Mouse (Mus musculus): ENCODE data around the gene Arhgap45. TPM values are rescaled to one million over a fixed set of nuclear protein-coding genes. Genes with fewer than 3 reads are reported as not detected.

The Arhgap45 gene
- under 1 TPM; 0.58 to 0.84 TPM for polyA plus RNA-seq (2012; fragmentation: generic; extraction: Trizol)

DNA sequence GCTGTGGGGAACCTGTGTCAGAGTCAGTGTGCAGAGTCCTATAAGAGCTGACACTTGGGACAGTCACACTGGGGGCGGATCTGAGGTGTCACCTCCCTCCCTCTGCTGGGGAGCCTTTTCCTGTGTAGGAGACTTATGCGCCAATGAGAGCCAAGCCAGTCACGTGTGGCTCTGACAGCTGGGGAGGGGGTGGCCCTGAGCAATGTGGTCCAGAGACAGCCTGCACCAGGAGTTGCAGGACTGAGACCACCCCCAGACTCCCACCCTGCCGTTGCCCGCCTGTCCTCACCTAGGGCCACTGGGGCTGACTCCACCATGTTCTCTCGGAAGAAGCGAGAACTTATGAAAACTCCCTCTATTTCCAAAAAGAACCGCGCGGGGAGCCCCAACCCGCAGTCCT is at the start of gene Arhgap45:
Gene Arhgap45 (plus strand): TSS at position 143 of the 400 bp plus-strand sequence.

DNA sequence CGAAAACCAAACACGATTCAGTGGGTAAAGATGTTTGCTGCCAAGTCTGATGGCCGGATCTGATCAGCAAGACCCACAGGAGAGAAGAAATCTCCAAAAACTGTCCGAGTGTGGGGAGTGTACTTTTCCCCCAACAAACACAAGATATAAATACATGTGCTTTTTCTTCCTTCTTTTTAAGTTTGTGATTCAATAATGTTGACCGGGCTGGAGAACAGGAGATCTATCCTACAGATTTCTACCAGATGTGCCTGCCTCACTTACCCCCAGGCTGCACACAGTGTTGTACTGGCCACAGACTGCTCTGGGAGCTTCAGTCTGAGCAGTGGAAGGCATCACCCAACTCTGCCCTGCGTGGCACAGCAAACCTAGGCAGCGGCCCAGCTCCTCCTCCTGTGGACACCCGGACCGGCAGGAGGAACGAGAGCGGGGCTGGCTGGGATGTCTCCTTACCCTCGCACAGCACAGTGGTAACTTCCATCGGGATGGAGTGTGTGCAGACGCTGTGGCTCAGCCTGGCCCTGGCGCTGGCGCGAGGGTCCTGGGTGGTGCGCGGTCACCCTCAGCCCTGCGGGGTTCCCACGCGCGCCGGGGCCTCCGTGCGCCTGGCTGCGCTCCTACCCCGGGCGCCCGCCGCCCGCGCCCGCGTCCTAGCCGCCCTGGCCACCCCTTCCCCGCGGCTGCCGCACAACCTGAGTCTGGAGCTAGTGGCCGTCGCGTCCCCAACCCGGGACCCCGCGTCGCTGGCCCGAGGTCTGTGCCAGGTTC is 45.9 kb upstream of the Arhgap45 start, which contains the start of gene Grin3b:
Gene Grin3b (plus strand): TSS at position 301 of the 768 bp plus-strand sequence.

DNA sequence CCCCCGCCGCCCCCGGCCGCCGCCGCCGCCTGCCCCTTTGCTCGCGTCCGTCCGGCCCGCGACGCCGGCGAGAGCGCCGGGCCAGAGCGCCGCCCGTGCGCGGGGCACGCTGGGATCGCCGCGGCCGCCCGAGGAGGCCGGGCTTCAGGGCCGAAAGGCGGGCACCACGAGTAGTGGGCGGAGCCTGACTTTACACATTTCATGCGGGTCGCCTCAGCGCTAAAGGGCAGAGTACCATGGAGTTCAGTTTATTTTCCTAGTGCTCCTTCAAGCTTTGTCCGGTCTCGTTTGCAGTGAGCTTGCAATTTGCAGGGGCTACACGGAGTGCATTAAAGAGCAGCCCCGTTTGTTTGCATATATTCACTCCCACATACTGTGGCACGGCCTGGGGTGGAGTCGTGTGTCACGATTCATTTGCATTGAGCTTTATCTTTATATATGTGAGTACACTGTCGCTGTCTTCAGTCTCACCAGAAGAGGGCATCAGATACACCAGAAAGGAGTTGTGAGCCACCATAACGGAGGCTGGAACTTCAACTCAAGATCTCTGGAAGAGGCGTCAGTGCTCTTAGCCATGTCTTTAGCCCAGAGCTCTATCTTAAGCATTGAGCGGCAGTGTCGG is 32.1 kb upstream of the Arhgap45 start, which contains the start of gene Tmem259:
Gene Tmem259 (minus strand): TSS at position 136 of the 622 bp plus-strand sequence.

DNA sequence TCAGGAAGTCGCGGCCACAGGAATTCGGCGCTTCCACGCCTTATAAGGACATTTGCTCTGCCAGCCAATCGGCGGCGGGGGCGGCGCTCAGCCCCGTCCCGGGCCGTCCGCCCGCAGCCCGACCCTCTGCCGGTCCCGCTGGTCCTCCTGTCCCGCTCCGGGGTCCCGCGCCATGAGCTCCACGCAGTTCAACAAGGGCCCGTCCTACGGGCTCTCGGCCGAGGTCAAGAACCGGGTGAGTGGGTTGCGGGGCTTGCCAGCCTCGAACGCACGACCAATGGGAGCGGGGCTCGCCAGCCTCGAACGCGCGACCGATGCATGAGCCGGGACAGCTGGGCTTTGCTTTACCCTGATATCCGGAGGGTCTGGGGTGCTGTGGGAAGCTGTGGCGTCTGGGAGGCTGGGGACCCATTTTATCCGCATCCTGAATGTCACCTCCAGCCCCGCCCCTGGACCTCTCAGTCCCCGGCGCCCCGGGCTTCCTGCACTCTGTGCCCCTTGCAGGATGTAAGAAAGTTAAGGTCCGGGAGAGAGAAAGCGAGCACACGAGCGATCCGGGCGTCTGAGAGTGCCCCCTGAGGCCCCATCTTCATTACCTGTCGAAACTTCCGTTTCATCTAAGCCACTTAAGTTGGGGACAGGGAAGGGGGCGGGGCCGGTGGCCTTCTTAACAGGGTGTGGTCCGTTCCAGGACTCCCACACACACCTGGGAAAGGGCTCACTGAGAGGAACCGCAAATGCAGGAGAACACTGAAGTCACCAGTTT is 27.8 kb upstream of the Arhgap45 start, which contains the start of gene Cnn2:
Gene Cnn2 (plus strand): TSS at position 79 of the 766 bp plus-strand sequence.

DNA sequence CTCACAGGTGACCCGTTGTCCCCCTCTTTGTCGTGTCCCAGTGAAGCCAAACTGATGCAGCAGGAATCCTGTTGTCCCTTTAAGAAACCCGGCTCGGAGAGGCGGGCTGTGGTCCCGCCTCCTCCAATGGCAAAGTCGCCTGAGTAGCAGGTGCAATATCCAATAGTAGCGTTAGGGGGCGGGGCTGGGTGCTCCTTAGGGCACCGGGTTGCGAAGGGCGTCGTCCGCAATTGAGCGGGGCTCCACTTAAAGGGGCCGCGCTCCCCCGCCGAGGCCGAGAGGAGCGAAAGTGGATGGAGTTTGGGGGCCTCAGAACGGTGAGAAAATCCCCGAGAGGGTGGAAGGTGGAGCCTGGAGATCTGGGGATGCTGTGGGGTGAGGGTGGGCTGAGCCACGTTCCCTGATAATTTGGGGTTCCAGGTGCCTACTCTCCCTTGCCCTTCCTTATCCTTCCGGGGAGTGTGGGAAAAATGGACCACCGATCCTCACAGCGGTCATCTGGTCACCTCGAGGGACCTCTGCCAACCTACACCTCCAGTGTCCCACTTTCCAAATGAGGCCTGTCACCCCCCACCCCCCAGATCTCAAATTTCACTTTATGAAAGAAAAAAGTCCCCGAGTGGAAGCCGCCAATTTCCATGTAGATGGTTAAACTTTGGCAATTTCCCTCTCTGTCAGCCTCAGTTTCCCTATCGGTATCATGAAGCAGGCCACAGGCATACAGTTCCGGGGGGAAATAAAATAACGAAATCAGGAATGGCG is 20.0 kb upstream of the Arhgap45 start, which contains the start of gene Abca7:
Gene Abca7 (plus strand): TSS at position 223 of the 762 bp plus-strand sequence.

DNA sequence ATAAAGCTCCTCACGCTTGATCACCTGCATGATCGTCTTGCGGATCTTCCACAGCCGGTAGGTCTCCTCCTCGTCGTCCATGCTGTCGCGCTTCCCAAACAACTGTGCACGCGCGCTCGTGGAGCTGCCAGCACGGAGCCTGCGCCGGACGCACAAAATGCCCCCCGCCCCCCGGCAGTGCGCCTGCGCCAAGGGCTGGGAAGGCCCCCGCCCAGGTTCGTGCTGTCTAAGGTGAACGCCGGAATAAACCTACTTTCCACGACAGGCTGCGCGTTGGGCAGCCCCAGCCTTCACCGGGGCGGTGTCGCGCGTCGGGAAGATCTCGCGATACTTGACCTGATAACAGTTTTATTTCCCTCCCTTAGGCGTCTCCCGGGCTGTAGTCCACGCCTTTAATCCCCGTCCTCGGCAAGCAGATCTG is 23.1 kb downstream of the Arhgap45 start, which contains the start of gene Polr2e:
Gene Polr2e (minus strand): TSS at position 237 of the 421 bp plus-strand sequence.

DNA sequence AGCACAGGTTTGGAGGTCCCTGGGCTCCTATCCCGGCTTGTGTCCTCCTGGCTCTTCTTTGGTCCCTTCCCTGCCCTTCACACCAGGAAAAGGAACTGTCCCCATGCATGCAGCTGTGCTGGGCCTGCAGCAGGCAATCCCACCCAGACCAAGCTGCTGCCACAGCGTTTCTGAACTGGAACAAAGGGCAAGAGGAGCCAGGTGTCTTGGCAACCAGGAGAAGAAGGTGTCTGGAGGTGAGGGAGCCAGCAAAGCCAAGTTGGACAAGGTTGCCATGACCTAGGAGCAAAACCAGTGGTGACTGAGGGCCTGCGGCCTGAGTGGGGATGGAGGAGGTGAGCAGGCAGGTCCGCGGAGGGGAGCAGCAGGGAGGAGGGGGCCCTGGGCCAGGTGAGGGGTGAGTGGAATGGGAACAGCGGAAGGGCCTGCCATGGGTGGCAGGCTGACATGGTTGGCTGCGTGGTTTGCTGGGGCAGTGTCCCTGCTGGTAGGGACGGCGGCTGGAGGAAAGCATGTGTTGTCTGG is 30.6 kb downstream of the Arhgap45 start, which contains the start of gene Gpx4:
Gene Gpx4 (plus strand): TSS at position 126 of the 525 bp plus-strand sequence.

Other genes with a start within 250 kb of the Arhgap45 start
- gene Rnf126, start 249.7 kb upstream of the Arhgap45 start, polyA plus RNA-seq (2012; fragmentation: generic; extraction: Trizol), result 100 to 1,000 TPM in 1 of 2 experiments, 10 to 100 TPM in 1; 81.0 to 105 TPM
- gene Fstl3, start 239.4 kb upstream of the Arhgap45 start, polyA plus RNA-seq (2012; fragmentation: generic; extraction: Trizol), result 1 to 10 TPM; 4.7 to 6.0 TPM
- under 1 TPM; 0.07 to 0.27 TPM for gene Prss57, start 225.7 kb upstream of the Arhgap45 start, polyA plus RNA-seq (2012; fragmentation: generic; extraction: Trizol)
- 100 to 1,000 TPM in 1 of 2 experiments, 10 to 100 TPM in 1; 79.5 to 140 TPM for gene Palm, start 223.1 kb upstream of the Arhgap45 start, polyA plus RNA-seq (2012; fragmentation: generic; extraction: Trizol)
- under 1 TPM; 0.04 to 0.12 TPM for gene Misp, start 195.7 kb upstream of the Arhgap45 start, polyA plus RNA-seq (2012; fragmentation: generic; extraction: Trizol)
- 100 to 1,000 TPM; 188 to 194 TPM for gene Ptbp1, start 162.2 kb upstream of the Arhgap45 start, polyA plus RNA-seq (2012; fragmentation: generic; extraction: Trizol)
- gene Prtn3, start 142.2 kb upstream of the Arhgap45 start, polyA plus RNA-seq (2012; fragmentation: generic; extraction: Trizol), result 1 to 10 TPM in 1 of 2 experiments, not detected in 1; 2.4 TPM
- 1 to 10 TPM in 1 of 2 experiments, under 1 TPM in 1; 0.34 to 8.2 TPM for gene Plppr3, start 142.0 kb upstream of the Arhgap45 start, polyA plus RNA-seq (2012; fragmentation: generic; extraction: Trizol)
- gene Elane, start 130.4 kb upstream of the Arhgap45 start, polyA plus RNA-seq (2012; fragmentation: generic; extraction: Trizol), result under 1 TPM in 1 of 2 experiments, not detected in 1; 0.06 TPM
- gene Cfd, start 125.8 kb upstream of the Arhgap45 start, polyA plus RNA-seq (2012; fragmentation: generic; extraction: Trizol), result under 1 TPM in 1 of 2 experiments, not detected in 1; 0.05 TPM
- 10 to 100 TPM; 43.2 to 83.7 TPM for gene Med16, start 107.7 kb upstream of the Arhgap45 start, polyA plus RNA-seq (2012; fragmentation: generic; extraction: Trizol)
- gene Gm26602, start 105.8 kb upstream of the Arhgap45 start, polyA plus RNA-seq (2012; fragmentation: generic; extraction: Trizol), result not detected
- gene Kiss1r, start 99.7 kb upstream of the Arhgap45 start, polyA plus RNA-seq (2012; fragmentation: generic; extraction: Trizol), result 1 to 10 TPM in 1 of 2 experiments, under 1 TPM in 1; 0.13 to 3.3 TPM
- 100 to 1,000 TPM in 1 of 2 experiments, 10 to 100 TPM in 1; 61.0 to 121 TPM for gene R3hdm4, start 95.4 kb upstream of the Arhgap45 start, polyA plus RNA-seq (2012; fragmentation: generic; extraction: Trizol)
- under 1 TPM; 0.29 to 0.85 TPM for gene Arid3a, start 89.6 kb upstream of the Arhgap45 start, polyA plus RNA-seq (2012; fragmentation: generic; extraction: Trizol)
- gene Wdr18, start 56.5 kb upstream of the Arhgap45 start, polyA plus RNA-seq (2012; fragmentation: generic; extraction: Trizol), result 100 to 1,000 TPM in 1 of 2 experiments, 10 to 100 TPM in 1; 29.0 to 130 TPM
- under 1 TPM; 0.12 to 0.79 TPM for gene Grin3b, start 45.9 kb upstream of the Arhgap45 start, polyA plus RNA-seq (2012; fragmentation: generic; extraction: Trizol)
- gene Tmem259, start 32.3 kb upstream of the Arhgap45 start, polyA plus RNA-seq (2012; fragmentation: generic; extraction: Trizol), result 100 to 1,000 TPM; 105 to 141 TPM
- gene Cnn2, start 28.1 kb upstream of the Arhgap45 start, polyA plus RNA-seq (2012; fragmentation: generic; extraction: Trizol), result 100 to 1,000 TPM; 426 to 430 TPM
- gene Abca7, start 20.2 kb upstream of the Arhgap45 start, polyA plus RNA-seq (2012; fragmentation: generic; extraction: Trizol), result 1 to 10 TPM; 3.5 to 8.4 TPM
- gene Polr2e, start 23.1 kb downstream of the Arhgap45 start, polyA plus RNA-seq (2012; fragmentation: generic; extraction: Trizol), result 100 to 1,000 TPM; 195 to 403 TPM
- gene Gpx4, start 30.5 kb downstream of the Arhgap45 start, polyA plus RNA-seq (2012; fragmentation: generic; extraction: Trizol), result 1,000 to 10,000 TPM; 1,157 to 1,905 TPM
- gene Sbno2, start 88.9 kb downstream of the Arhgap45 start, polyA plus RNA-seq (2012; fragmentation: generic; extraction: Trizol), result 10 to 100 TPM; 15.6 to 42.5 TPM
- 100 to 1,000 TPM in 1 of 2 experiments, 10 to 100 TPM in 1; 91.0 to 141 TPM for gene Stk11, start 99.2 kb downstream of the Arhgap45 start, polyA plus RNA-seq (2012; fragmentation: generic; extraction: Trizol)
- gene Atp5d, start 122.0 kb downstream of the Arhgap45 start, polyA plus RNA-seq (2012; fragmentation: generic; extraction: Trizol), result 1,000 to 10,000 TPM in 1 of 2 experiments, 100 to 1,000 TPM in 1; 776 to 1,441 TPM
- 10 to 100 TPM in 1 of 2 experiments, 1 to 10 TPM in 1; 4.8 to 18.5 TPM for gene Cbarp, start 124.2 kb downstream of the Arhgap45 start, polyA plus RNA-seq (2012; fragmentation: generic; extraction: Trizol)
- 10 to 100 TPM; 25.4 to 86.5 TPM for gene Midn, start 131.6 kb downstream of the Arhgap45 start, polyA plus RNA-seq (2012; fragmentation: generic; extraction: Trizol)
- gene Cirbp, start 149.3 kb downstream of the Arhgap45 start, polyA plus RNA-seq (2012; fragmentation: generic; extraction: Trizol), result 100 to 1,000 TPM in 1 of 2 experiments, 10 to 100 TPM in 1; 20.0 to 104 TPM
- gene 1600002K03Rik, start 156.3 kb downstream of the Arhgap45 start, polyA plus RNA-seq (2012; fragmentation: generic; extraction: Trizol), result 10 to 100 TPM; 22.6 to 31.6 TPM
- 1 to 10 TPM; 1.7 to 6.3 TPM for gene Efna2, start 162.8 kb downstream of the Arhgap45 start, polyA plus RNA-seq (2012; fragmentation: generic; extraction: Trizol)
- gene Mum1, start 209.8 kb downstream of the Arhgap45 start, polyA plus RNA-seq (2012; fragmentation: generic; extraction: Trizol), result 10 to 100 TPM; 28.9 to 57.4 TPM
- 100 to 1,000 TPM; 324 to 363 TPM for gene Ndufs7, start 232.5 kb downstream of the Arhgap45 start, polyA plus RNA-seq (2012; fragmentation: generic; extraction: Trizol)
- 100 to 1,000 TPM; 114 to 121 TPM for gene Gamt, start 244.4 kb downstream of the Arhgap45 start, polyA plus RNA-seq (2012; fragmentation: generic; extraction: Trizol)
- 100 to 1,000 TPM in 1 of 2 experiments, 10 to 100 TPM in 1; 75.3 to 145 TPM for gene Dazap1, start 244.8 kb downstream of the Arhgap45 start, polyA plus RNA-seq (2012; fragmentation: generic; extraction: Trizol)